Mouse (Mus musculus): ENCODE measurements around the gene Cyp1a1.
"Not testable (repeated sequence)": the region's sequence is repeated elsewhere in the genome, so short reads cannot be mapped to it uniquely, and the experiment has no call there.

Cyp1a1 gene

DNA sequence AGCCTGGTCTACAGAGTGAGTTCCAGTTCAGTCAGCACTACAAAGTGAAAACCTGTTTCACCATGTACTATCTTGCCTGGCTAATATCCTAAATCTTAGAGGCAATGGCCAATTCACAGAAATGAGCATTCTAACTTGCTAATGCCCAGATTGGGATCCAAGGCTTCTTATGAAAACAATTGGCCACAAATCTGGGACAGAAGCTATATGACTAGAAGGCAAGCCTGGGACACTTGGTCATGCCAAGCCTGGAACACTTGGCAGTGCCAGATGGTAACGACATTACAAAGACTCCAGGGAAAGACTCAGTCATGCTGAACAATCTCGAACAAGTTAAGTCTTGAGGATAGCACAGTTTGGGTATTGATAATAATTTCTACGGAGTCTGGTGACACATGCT, 18.8 kb downstream of the Cyp1a1 start:
- no peak for DNase-seq (ENCODE audit: low spot score)

DNA sequence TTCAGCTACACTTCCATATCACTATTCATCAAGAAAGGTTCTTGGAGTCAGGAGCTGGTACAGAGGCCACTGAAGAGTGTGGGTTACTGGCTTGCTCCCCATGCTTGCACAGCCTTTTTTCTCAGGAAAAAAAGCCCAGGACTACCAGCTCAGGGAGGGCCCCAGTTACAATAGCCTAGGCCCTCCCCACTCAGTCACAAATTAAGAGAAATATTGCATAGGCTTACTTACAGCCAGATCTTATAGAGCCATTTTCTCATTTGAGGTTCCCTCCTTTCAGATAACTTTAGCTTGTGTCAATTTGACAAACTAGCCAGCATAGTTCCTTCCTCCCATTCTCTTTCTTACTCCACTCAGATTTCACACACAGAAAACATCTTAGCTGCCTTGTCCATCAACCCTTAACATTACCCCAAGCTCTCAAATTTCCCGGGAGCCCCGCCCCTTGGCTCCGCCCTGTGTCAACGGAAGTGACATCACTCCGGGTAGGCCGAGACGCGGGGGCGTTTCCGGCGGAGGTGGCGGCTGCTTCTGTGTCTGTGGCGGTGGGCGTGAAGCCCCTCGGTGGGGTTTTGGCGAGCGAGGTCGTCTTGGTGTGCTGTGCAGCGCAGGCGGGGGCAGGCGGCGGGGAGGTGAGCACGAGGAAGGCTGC, 20.5 kb downstream of the Cyp1a1 start, which contains the start of gene Edc3:
Gene Edc3 (plus strand): TSS at position 473 of the 652 bp plus-strand sequence.
- peak; percentile 90 for DNase-seq (ENCODE audit: low spot score)

- peak; percentile 11 for DNase-seq (ENCODE audit: low spot score)
Measured at GRCm38 (mm10) chr9:57708720-57709274, 21.1 kb downstream of the Cyp1a1 start.

- not testable (repeated sequence) for DNase-seq (ENCODE audit: low spot score)
Measured at GRCm38 (mm10) chr9:57710214-57710613, 22.5 kb downstream of the Cyp1a1 start.

GRCm38 (mm10) chr9:57712194-57712593, 24.5 kb downstream of the Cyp1a1 start:
- DNase-seq (ENCODE audit: low spot score) = peak; percentile 2

GRCm38 (mm10) chr9:57718408-57718807, 30.7 kb downstream of the Cyp1a1 start:
- no peak for DNase-seq (ENCODE audit: low spot score)

DNA sequence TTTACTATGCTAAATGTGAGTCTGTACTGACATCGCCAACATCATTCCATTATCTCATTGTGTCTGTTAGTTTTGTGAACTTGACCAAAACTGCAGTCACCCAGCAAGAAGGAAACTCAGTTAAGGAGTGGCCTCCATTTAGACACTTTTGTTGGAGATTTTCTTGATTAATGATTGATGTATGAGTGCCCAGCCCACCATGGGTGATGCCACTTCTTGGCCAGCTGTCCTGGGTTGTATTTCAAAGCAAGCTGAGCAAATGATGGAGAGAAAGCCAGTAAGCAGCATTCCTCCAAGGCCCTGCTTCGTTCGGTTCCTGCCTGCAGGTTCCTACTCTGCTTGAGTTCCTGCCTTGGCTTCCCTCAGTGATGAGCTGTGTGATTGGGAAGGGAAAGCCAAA, 33.0 kb downstream of the Cyp1a1 start:
- DNase-seq (ENCODE audit: low spot score) = no peak

DNA sequence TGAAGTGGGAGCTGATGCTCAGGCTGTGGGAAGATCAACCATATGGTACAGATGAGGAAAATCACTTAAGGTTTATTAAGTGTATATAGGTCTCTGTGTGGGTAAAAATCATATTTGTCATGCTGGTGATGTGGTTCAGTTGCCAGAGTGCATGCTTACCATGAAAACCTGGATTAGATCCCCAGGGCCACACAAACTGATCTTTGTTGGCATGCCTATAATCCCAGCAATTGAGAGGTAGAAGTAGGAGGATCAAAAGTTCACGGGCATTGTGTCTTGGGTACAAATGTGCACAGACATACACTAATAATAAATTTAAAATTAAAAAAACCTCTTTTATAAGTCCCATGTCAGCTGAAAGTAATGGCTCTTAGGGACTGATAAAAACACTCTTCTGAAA, 34.6 kb downstream of the Cyp1a1 start:
- DNase-seq (ENCODE audit: low spot score) = no peak

DNA sequence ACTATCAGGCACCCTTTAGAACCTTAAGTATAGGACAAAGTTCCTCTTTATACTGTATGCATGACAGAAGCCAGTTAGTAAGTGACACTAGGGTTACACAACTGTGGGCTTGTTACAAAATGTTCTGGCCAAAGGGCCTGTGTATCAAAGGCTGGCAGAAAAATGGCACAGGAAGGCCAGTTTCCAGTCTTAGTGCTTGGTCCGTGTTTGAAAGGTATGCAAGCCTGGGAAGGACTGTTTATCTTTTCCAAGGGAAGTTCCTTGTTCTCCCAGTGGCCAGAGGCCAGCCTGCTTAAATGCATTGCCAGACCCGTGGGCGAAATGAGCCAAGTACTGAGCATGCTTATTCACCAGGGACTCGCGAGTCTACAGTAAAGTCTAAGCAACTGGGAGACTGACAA, 35.6 kb downstream of the Cyp1a1 start:
- no peak for DNase-seq (ENCODE audit: low spot score)

DNA sequence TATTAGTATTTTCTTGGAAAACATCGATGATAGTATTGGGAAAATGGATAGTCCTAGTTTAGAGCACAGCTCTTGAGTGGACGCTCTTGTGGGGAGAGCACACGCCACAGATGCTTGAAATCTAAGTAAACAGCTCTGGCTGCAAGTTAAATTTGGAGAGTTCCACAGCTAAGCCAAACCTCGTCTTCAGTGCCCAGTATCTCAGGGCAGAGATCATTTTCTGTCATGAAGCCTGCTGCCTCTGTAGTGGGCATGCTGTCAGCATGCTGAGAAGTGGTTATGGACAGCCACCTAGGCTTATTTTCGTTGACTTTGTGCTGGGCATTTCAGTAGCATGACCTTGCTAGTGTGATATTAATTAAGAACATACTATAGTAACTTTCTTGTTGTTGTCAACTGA, 36.1 kb downstream of the Cyp1a1 start:
- no peak for DNase-seq (ENCODE audit: low spot score)

DNA sequence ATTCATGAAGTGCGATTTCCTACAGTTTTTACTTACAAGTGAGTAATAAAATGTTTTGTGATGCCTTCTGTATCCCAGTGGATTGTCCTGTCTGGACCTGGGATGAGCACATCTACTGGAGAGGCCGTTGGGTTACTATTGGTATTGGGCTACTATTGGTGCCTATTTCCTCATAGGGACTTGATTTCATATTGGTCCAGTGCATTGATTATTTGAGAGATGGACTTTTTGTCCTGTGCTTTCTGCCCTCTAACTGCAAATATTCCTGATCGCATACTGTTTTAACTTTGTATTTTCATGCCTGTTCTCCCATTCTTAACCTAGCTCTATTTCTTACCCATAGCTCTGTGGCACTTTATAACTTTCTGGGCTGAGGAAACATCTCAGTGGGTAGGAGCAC, 37.0 kb downstream of the Cyp1a1 start:
- no peak for DNase-seq (ENCODE audit: low spot score)

DNA sequence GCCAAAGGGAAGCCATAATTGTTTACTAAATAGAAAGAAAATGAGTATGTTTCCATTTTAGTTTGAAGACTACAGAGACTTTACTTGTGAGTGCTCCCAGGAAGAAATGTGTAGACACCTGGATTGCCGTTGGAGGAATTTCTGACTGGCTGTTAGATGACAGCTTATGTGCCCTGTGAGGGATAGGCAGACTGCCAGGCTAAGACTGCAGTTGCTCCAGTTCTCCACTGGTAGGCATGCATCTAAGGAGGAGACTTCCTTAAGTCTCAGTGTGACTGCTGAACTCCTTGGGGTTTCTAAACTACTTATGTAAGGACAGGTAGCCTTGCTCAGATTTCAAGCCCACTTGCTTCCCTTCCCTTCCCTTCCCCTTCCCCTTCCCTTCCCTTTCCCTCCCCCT, 40.6 kb downstream of the Cyp1a1 start:
- DNase-seq (ENCODE audit: low spot score) = no peak

DNA sequence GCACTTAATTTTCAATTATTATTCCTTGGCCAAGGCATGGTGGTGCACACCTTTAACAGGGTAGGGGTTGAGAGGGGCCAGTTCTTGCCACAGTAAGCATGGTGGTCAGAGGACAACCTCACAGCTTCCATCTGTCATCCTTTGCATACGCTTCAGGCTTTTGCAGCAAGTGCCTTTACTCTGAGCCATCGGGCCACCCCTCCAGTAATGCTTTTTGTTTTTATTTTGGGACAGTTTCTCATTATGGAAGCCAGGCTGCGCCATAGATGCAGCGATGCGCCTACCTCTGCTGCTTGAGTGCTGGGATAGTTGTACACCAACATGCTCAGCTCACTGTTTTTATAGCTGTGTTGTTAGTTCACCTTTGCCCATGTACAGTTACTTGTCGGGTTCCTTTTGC, 45.9 kb downstream of the Cyp1a1 start:
- DNase-seq (ENCODE audit: low spot score) = no peak

DNA sequence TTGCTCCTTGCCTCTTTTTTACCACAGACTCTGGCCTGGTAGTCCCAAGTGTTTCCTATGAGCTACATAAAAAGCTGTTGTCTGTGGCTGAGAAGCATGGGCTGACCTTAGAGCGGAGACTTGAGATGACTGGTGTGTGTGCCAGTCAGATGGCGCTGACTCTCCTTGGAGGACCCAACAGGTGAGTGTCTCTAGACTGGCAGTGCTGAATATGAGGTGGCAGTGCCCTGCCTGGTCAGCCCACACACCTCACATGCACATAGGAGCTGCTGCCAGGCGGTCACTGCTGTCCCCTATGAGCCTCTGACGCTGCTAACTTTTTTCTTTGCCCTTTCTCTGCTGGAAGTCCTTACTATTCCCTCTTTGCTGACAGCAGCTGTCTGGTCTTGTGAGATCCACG, 52.1 kb downstream of the Cyp1a1 start:
- no peak for DNase-seq (ENCODE audit: low spot score)

DNA sequence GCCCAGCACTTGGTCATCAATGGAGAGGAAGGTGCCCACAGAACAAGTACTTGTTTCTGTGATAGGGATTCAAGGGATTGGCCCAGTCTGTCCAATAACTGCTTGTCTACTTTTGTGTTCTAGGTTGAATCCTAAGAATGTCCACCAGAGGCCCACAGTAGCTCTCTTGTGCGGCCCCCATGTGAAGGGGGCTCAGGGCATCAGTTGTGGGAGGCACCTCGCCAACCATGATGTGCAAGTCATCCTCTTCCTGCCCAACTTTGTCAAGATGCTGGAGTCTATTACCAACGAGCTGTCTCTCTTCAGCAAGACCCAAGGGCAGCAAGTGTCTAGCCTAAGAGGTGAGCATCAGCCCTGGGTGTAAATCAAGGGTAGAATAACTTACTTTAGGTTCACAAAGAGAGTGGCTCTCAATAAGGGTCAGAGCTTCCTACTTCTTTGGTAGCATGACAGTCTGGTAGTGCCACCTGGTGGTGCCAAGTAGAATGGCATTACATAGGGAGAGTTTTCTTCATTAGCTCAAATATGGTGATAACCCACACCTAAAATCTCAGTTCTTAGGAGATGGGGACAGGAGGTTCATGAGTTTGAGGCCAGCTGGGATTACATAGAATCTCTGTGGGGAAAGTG, 56.8 kb downstream of the Cyp1a1 start:
- DNase-seq (ENCODE audit: low spot score) = peak; percentile 77

DNA sequence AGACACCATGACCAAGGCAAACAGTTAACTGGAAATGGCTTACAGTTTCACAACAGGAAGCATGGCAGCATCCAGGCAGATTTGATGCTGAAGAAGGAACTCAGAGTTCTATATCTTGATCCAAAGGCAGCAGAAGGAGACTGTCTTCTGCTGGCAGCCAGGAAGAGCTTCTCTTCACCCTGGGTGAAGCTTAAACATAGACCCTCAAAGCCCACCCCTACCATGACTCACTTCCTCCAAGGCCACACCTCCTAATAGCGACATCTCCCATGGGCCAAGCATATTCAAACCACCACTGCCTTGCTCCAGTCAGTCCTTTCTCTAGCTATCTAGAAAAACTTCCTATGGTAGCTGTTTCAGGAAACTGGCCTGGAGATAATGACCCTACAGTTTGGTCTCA, 59.3 kb downstream of the Cyp1a1 start:
- no peak for DNase-seq (ENCODE audit: low spot score)

DNA sequence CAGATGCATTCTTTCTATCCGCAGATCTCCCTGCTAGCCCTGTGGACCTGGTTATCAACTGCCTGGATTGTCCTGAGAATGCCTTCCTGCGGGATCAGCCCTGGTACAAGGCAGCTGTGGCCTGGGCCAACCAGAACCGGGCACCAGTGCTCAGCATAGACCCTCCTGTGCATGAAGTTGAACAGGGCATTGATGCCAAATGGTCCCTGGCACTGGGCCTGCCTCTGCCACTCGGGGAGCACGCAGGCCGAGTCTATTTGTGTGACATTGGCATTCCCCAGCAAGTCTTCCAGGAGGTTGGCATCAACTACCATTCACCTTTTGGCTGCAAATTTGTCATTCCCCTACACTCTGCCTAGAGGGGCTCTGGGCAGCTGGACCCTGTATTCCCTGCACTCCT, 60.4 kb downstream of the Cyp1a1 start:
- no peak for DNase-seq (ENCODE audit: low spot score)

- no peak for DNase-seq (ENCODE audit: low spot score)
Measured at GRCm38 (mm10) chr9:57748831-57749230, 61.1 kb downstream of the Cyp1a1 start.

GRCm38 (mm10) chr9:57750901-57751300, 63.2 kb downstream of the Cyp1a1 start:
- no peak for DNase-seq (ENCODE audit: low spot score)

All from embryo, embryonic 10 days (tissue).